Mouse (Mus musculus): Measurements from ENCODE around the gene Phf14.

GRCm38 (mm10) chr6:12082531-12083216 lies 175.1 kb downstream of the Phf14 start:
- TF ChIP-seq CTCF (IDR thresholded peaks at IDR 0.05; ENCODE audit: extremely low read depth, insufficient read length, insufficient replicate concordance, low read depth, low read length): no peak
- no peak for TF ChIP-seq POLR2A (IDR thresholded peaks at IDR 0.05; ENCODE audit: low read depth, low read length)

Data from small intestine, adult 2 months (tissue).